In the genomic region with DNA sequence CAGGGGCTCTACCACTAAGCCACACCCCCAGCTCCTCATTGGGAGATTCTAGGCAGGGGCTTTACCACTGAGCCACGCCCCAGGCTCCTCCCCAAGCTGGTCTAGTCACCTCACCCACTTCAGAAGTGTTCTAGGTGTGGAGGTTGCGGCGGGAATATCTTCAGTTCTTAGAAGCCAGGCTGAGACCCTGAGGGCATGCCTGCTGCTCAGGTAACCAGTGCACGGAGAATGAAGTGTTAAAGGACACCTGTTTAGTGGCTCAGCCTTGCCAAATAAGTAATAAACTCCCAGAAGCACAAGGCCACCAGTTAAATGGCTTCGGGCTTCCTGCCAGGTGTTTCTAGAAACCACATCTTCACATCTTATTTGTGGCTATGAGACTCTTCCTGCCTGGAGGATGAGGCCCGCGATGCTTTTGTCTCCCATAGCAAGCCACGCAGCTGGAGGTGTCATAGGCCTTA, we compare ENCODE assay signal across 13 mouse cellular contexts. TPM values are rescaled to one million over a fixed set of nuclear protein-coding genes. Genes with fewer than 3 reads are reported as not detected.
DNase-seq lines count a peak whose midpoint lies in the region; ATAC-seq and TF ChIP-seq lines count a peak whose summit lies in the region.
"Had no signal": no experiment of that assay in that cellular context is flagged by ENCODE, and none has a peak within 500 bp of the region (broad histone marks: within the 10 kb centered on the region; RNA-seq: fewer than 3 reads in every experiment).

No protein-coding gene starts in this region.

- WGBS in limb, embryonic 14.5 days = 56% methylated on average over 8 of the region's 8 CpGs
- 83% methylated on average over 8 of the region's 8 CpGs for WGBS in limb, embryonic 10.5 days
- 72% methylated on average over 8 of the region's 8 CpGs for WGBS in kidney, postnatal 0 days

- H3K4me1 ChIP-seq in limb, embryonic 14.5 days (ENCODE audit: control insufficient read depth, insufficient read depth, low read length) = 0 out of 2 replicates have a peak, but pooled peaks cover 2% of the 10 kb centered on the region
- peaks cover 24% of the 10 kb centered on the region for H3K4me1 ChIP-seq in limb, embryonic 10.5 days
- H3K4me1 ChIP-seq in kidney, postnatal 0 days (replicated peaks; ENCODE audit: insufficient read depth, low read length) = peaks cover 2% of the 10 kb centered on the region; the same call in 1 of the 2 replicates

- no peak overlapping the region for H3K27ac ChIP-seq in limb, embryonic 14.5 days (replicated peaks; ENCODE audit: low read depth, low read length)
- no peak overlapping the region for H3K27ac ChIP-seq in limb, embryonic 10.5 days
- H3K27ac ChIP-seq in kidney, postnatal 0 days = 0 out of 2 replicates have a peak overlapping the region, but pooled peaks have one; percentile 9
- H3K27ac ChIP-seq: liver, embryonic 14.5 days; macrophage had no signal

- no peaks in the 10 kb centered on the region for H3K9me3 ChIP-seq in limb, embryonic 14.5 days (ENCODE audit: control insufficient read depth, low read length)
- H3K9me3 ChIP-seq in limb, embryonic 10.5 days (replicated peaks) = no peaks in the 10 kb centered on the region
- no peaks in the 10 kb centered on the region for H3K9me3 ChIP-seq in kidney, postnatal 0 days (replicated peaks; ENCODE audit: low read length)
- H3K9me3 ChIP-seq: G1E had no signal

- no peak overlapping the region for H3K4me3 ChIP-seq in limb, embryonic 14.5 days (replicated peaks; ENCODE audit: low read length)
- H3K4me3 ChIP-seq in limb, embryonic 10.5 days = no peak overlapping the region
- no peak overlapping the region for H3K4me3 ChIP-seq in kidney, postnatal 0 days (replicated peaks; ENCODE audit: low read depth, low read length)

- no peaks in the 10 kb centered on the region for H3K36me3 ChIP-seq in limb, embryonic 14.5 days (ENCODE audit: control insufficient read depth, insufficient read depth, low read length)
- H3K36me3 ChIP-seq in limb, embryonic 10.5 days = no peaks in the 10 kb centered on the region
- H3K36me3 ChIP-seq in kidney, postnatal 0 days (ENCODE audit: insufficient read depth, low read length) = no peaks in the 10 kb centered on the region
- H3K36me3 ChIP-seq: G1E had no signal

- H3K27me3 ChIP-seq in limb, embryonic 14.5 days (ENCODE audit: control insufficient read depth, insufficient read depth, low read length) = no peaks in the 10 kb centered on the region
- no peaks in the 10 kb centered on the region for H3K27me3 ChIP-seq in limb, embryonic 10.5 days (ENCODE audit: low read depth, poor library complexity, severe bottlenecking)
- no peaks in the 10 kb centered on the region for H3K27me3 ChIP-seq in kidney, postnatal 0 days (ENCODE audit: insufficient read depth, low read length)

- no peak for ATAC-seq in limb, embryonic 14.5 days (ENCODE audit: low FRiP score, low read depth)
- ATAC-seq in kidney, postnatal 0 days (replicated peaks; ENCODE audit: low FRiP score, low read depth) = no peak
- ATAC-seq: forebrain, postnatal 0 days had no signal

- DNase-seq in limb, embryonic 14.5 days (ENCODE audit: low spot score) = peak; percentile 28
- DNase-seq in limb, embryonic 10.5 days (ENCODE audit: low spot score) = no peak
- DNase-seq in MN1 (ENCODE audit: low spot score) = peak; percentile 24
- DNase-seq in kidney, postnatal 0 days (ENCODE audit: low spot score) = no peak
- DNase-seq in thymus, postnatal 36 days = peak; percentile 76 to 88
- no peak for DNase-seq in left cerebral cortex, adult 11 months (ENCODE audit: low spot score)
- no peak for DNase-seq in urinary bladder, adult 18-20 months (ENCODE audit: low spot score in 2 of 2)
- DNase-seq: adrenal gland, adult 2 months; forebrain, postnatal 0 days; gastrocnemius, postnatal 25 days had no signal

- no peak for TF ChIP-seq CTCF in kidney, postnatal 0 days (IDR thresholded peaks at IDR 0.05; ENCODE audit: low read depth)

- no peak overlapping the region for H3K9ac ChIP-seq in limb, embryonic 14.5 days (ENCODE audit: low read depth, low read length, severe bottlenecking)
- no peak overlapping the region for H3K9ac ChIP-seq in kidney, postnatal 0 days (ENCODE audit: low read depth, low read length)
- H3K9ac ChIP-seq: forebrain, postnatal 0 days; liver, embryonic 14.5 days had no signal

- no peak for TF ChIP-seq POLR2A in limb, embryonic 14.5 days (IDR thresholded peaks at IDR 0.05; ENCODE audit: borderline replicate concordance, extremely low read depth, insufficient read depth, insufficient read length)

- H3K4me2 ChIP-seq in limb, embryonic 14.5 days (replicated peaks; ENCODE audit: low read depth, low read length, severe bottlenecking) = no peak overlapping the region
- H3K4me2 ChIP-seq in kidney, postnatal 0 days (ENCODE audit: low read length) = no peak overlapping the region

RNA-seq across cellular contexts. Expression of a gene that starts 10.5 kb away (rescaled TPM):
- polyA plus RNA-seq in limb, embryonic 14.5 days (2012; rRNA removed) = 0.04 and 0.08 TPM in 2 replicates
- polyA plus RNA-seq in limb, embryonic 14.5 days (2014; fragmentation: Nextera tagmentation; extraction: Ambion mirVana) = not detected in 2 replicates
- 0.23 and 0.25 TPM in 2 replicates for polyA plus RNA-seq in limb, embryonic 10.5 days (2016; fragmentation: Nextera tagmentation; extraction: Ambion mirVana)
- 47.7 and 51.1 TPM in 2 replicates for polyA plus RNA-seq in kidney, postnatal 0 days (2015; fragmentation: Nextera tagmentation; extraction: Ambion mirVana)
- polyA plus RNA-seq: adrenal gland, adult 2 months; G1E; macrophage had no signal

RNA-seq across cellular contexts. Expression of a gene that starts 11.5 kb away (rescaled TPM):
- polyA plus RNA-seq in limb, embryonic 14.5 days (2012; rRNA removed) = not detected in 2 replicates
- polyA plus RNA-seq in limb, embryonic 14.5 days (2014; fragmentation: Nextera tagmentation; extraction: Ambion mirVana) = 0.15 TPM in 1 of 2 replicates, not detected in the other
- 0.18 and 0.26 TPM in 2 replicates for polyA plus RNA-seq in limb, embryonic 10.5 days (2016; fragmentation: Nextera tagmentation; extraction: Ambion mirVana)
- polyA plus RNA-seq in kidney, postnatal 0 days (2015; fragmentation: Nextera tagmentation; extraction: Ambion mirVana) = 0.13 and 0.49 TPM in 2 replicates
- polyA plus RNA-seq: forebrain, postnatal 0 days; G1E; macrophage had no signal

RNA-seq across cellular contexts. Expression of a gene that starts 23.7 kb away (rescaled TPM):
- 7.5 and 9.7 TPM in 2 replicates for polyA plus RNA-seq in limb, embryonic 14.5 days (2012; rRNA removed)
- polyA plus RNA-seq in limb, embryonic 14.5 days (2014; fragmentation: Nextera tagmentation; extraction: Ambion mirVana) = 8.4 and 8.5 TPM in 2 replicates
- polyA plus RNA-seq in limb, embryonic 10.5 days (2016; fragmentation: Nextera tagmentation; extraction: Ambion mirVana) = 7.0 and 9.9 TPM in 2 replicates
- 6.9 and 8.3 TPM in 2 replicates for polyA plus RNA-seq in kidney, postnatal 0 days (2015; fragmentation: Nextera tagmentation; extraction: Ambion mirVana)

RNA-seq across cellular contexts. Expression of a gene that starts 31.9 kb away (rescaled TPM):
- 30.0 and 30.5 TPM in 2 replicates for polyA plus RNA-seq in limb, embryonic 14.5 days (2012; rRNA removed)
- 26.3 and 27.8 TPM in 2 replicates for polyA plus RNA-seq in limb, embryonic 14.5 days (2014; fragmentation: Nextera tagmentation; extraction: Ambion mirVana)
- 13.6 and 18.3 TPM in 2 replicates for polyA plus RNA-seq in limb, embryonic 10.5 days (2016; fragmentation: Nextera tagmentation; extraction: Ambion mirVana)
- polyA plus RNA-seq in kidney, postnatal 0 days (2015; fragmentation: Nextera tagmentation; extraction: Ambion mirVana) = 19.8 and 22.2 TPM in 2 replicates

RNA-seq across cellular contexts. Expression of a gene that starts 32.0 kb away (rescaled TPM):
- 294 and 427 TPM in 2 replicates for polyA plus RNA-seq in limb, embryonic 14.5 days (2012; rRNA removed)
- 870 and 933 TPM in 2 replicates for polyA plus RNA-seq in limb, embryonic 14.5 days (2014; fragmentation: Nextera tagmentation; extraction: Ambion mirVana)
- polyA plus RNA-seq in limb, embryonic 10.5 days (2016; fragmentation: Nextera tagmentation; extraction: Ambion mirVana) = 862 and 900 TPM in 2 replicates
- polyA plus RNA-seq in kidney, postnatal 0 days (2015; fragmentation: Nextera tagmentation; extraction: Ambion mirVana) = 1,541 and 1,578 TPM in 2 replicates

Comparison
In these comparisons a context has a peak if more than half of its experiments do, and no peak if none do; other contexts are left out.
1. DNase-seq: peak in limb, embryonic 14.5 days (single experiment), MN1 (single experiment) and thymus, postnatal 36 days (2 of 2); none in limb, embryonic 10.5 days (single experiment), kidney, postnatal 0 days (single experiment), left cerebral cortex, adult 11 months (single experiment) and urinary bladder, adult 18-20 months (0 of 2).
2. RNA of a gene that starts 10.5 kb away (polyA plus RNA-seq): 47.7 to 51.1 TPM in kidney, postnatal 0 days; 0.23 to 0.25 TPM in limb, embryonic 10.5 days and 0.04 to 0.08 TPM in limb, embryonic 14.5 days; every median in the first group is over 10 times any median in the second.